Mouse (Mus musculus) hindbrain, embryonic 11.5 days (tissue): ENCODE measurements at regions not wholly inside any gene's neighbourhood (a gene's known extent, or its start where the extent isn't known, plus 50 kb on each side); places are given as distances from the start of the nearest gene placed in this dataset.

Source experiments
- ATAC-seq: fragments of 200-750 bp; cut with Nextera tagmentation; 2 replicates; pipeline ENCODE4 v1.8.0; 2017; ENCODE audit warnings: mild to moderate bottlenecking, moderate TSS enrichment, moderate library complexity; ENCODE audit not compliant: low FRiP score
- DNase-seq: peaks from one replicate; pipeline ENCODE4 v3.0.0-alpha.2; 2015; ENCODE audit warnings: low spot score
- H3K27ac ChIP-seq: fragments of 300-500 bp; sonication (generic); 2 replicates; pipeline ENCODE4 v1.5.1; 2014; ENCODE audit warnings: mild to moderate bottlenecking, low read depth, low read length
- H3K27me3 ChIP-seq: fragments of 300-500 bp; sonication (generic); 2 replicates; pipeline ENCODE4 v1.6.1; 2014; ENCODE audit warnings: mild to moderate bottlenecking, low read length, moderate library complexity, mixed read lengths; ENCODE audit not compliant: control insufficient read depth, insufficient read depth
- H3K36me3 ChIP-seq: fragments of 300-500 bp; sonication (generic); 2 replicates; pipeline ENCODE4 v1.6.1; 2014; ENCODE audit warnings: mild to moderate bottlenecking, low read length, moderate library complexity, mixed read lengths; ENCODE audit not compliant: control insufficient read depth, insufficient read depth
- H3K4me1 ChIP-seq: fragments of 300-500 bp; sonication (generic); replicated peaks from 2 replicates; pipeline ENCODE4 v1.6.1; 2014; ENCODE audit warnings: low read length, mixed read lengths; ENCODE audit not compliant: control insufficient read depth, insufficient read depth
- H3K4me2 ChIP-seq: fragments of 300-500 bp; sonication (generic); replicated peaks from 2 replicates; pipeline ENCODE4 v1.6.1; 2014; ENCODE audit warnings: mild to moderate bottlenecking, low read depth, low read length
- H3K4me3 ChIP-seq: fragments of 300-500 bp; sonication (generic); 2 replicates; pipeline ENCODE4 v1.5.1; 2014; ENCODE audit warnings: low read depth, low read length
- H3K9ac ChIP-seq: fragments of 300-500 bp; sonication (generic); 2 replicates; pipeline ENCODE4 v1.6.1; 2014; ENCODE audit warnings: low read depth, low read length
- H3K9me3 ChIP-seq: fragments of 300-500 bp; sonication (generic); 2 replicates; pipeline ENCODE4 v1.6.1; 2016; ENCODE audit warnings: low read length; ENCODE audit not compliant: control insufficient read depth
- WGBS: fragments of 180-500 bp; shearing (Covaris S2); extraction: QIAGEN DNeasy Blood & Tissue Kit; methylation state at CpG from one replicate; pipeline ENCODE4 v1.1.7; 2014; 5-methylcytosine and 5-hydroxymethylcytosine counted together

GRCm38 (mm10) chr14:103938937-103939336 is 94.7 kb upstream of the Ednrb start:
- no peak for DNase-seq
- Histone ChIP-seq H3K4me2 (no peak overlapping the region), H3K9ac (no peak overlapping the region), H3K9me3 (no peaks in the 10 kb centered on the region), H3K36me3 (no peaks in the 10 kb centered on the region), H3K4me1 (peaks cover 2% of the 10 kb centered on the region; the same call in 1 of the 2 replicates), H3K27ac (no peak overlapping the region), H3K4me3 (no peak overlapping the region), H3K27me3 (no peaks in the 10 kb centered on the region)
- WGBS, result 86% methylated on average over 5 of the region's 5 CpGs
- ATAC-seq, result no peak

- Histone ChIP-seq H3K27me3 (no peaks in the 10 kb centered on the region), H3K4me2 (no peak overlapping the region), H3K9ac (no peak overlapping the region), H3K4me1 (peaks cover 2% of the 10 kb centered on the region; the same call in 1 of the 2 replicates), H3K36me3 (no peaks in the 10 kb centered on the region), H3K4me3 (no peak overlapping the region), H3K9me3 (no peaks in the 10 kb centered on the region), H3K27ac (no peak overlapping the region)
- WGBS, result 93% methylated on average over 9 of the region's 9 CpGs
- ATAC-seq, result no peak
- DNase-seq, result no peak
Measured at GRCm38 (mm10) chr14:103938201-103938600, 94.0 kb upstream of the Ednrb start.

DNA sequence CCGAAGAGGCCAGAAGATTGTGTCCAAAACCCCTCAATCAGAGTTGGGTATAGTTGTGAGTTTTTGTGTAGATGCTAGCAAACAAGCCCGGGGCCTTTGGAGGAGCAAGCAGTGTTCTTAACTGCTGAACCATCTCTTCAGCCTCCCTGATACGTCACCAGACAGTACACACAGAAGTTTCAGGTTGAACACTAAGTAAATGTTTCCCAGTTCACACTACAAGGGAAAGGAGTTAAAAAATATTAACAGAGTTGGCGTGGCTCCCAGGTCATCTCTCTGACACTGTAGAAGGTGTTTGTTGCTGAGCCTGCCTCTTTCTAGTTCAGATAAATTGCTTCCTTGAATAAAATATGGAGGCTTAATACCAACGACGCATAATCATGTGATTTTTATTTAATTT is 93.5 kb upstream of the Ednrb start:
- Histone ChIP-seq H3K4me2 (no peak overlapping the region), H3K4me3 (no peak overlapping the region), H3K4me1 (peaks cover 2% of the 10 kb centered on the region; the same call in 1 of the 2 replicates), H3K9ac (no peak overlapping the region), H3K9me3 (no peaks in the 10 kb centered on the region), H3K27ac (no peak overlapping the region), H3K27me3 (no peaks in the 10 kb centered on the region), H3K36me3 (no peaks in the 10 kb centered on the region)
- ATAC-seq (no peak), DNase-seq (no peak)
- 92% methylated on average over 6 of the region's 6 CpGs for WGBS

GRCm38 (mm10) chr14:103933813-103934212 is 89.6 kb upstream of the Ednrb start:
- H3K36me3 ChIP-seq, result no peaks in the 10 kb centered on the region
- H3K9me3 ChIP-seq, result no peaks in the 10 kb centered on the region
- no peak overlapping the region for H3K4me2 ChIP-seq
- ATAC-seq, result no peak
- H3K27ac ChIP-seq, result no peak overlapping the region
- 91% methylated on average over 3 of the region's 3 CpGs for WGBS
- no peak for DNase-seq
- no peak overlapping the region for H3K9ac ChIP-seq
- no peaks in the 10 kb centered on the region for H3K4me1 ChIP-seq
- no peak overlapping the region for H3K4me3 ChIP-seq
- no peaks in the 10 kb centered on the region for H3K27me3 ChIP-seq

- Histone ChIP-seq H3K4me2 (no peak overlapping the region), H3K4me1 (no peaks in the 10 kb centered on the region), H3K9ac (no peak overlapping the region), H3K27ac (no peak overlapping the region), H3K9me3 (no peaks in the 10 kb centered on the region), H3K36me3 (no peaks in the 10 kb centered on the region), H3K4me3 (no peak overlapping the region), H3K27me3 (no peaks in the 10 kb centered on the region)
- WGBS, result 92% methylated on average over 7 of the region's 7 CpGs
- ATAC-seq (no peak), DNase-seq (no peak)
Measured at GRCm38 (mm10) chr14:103932170-103932569, 88.0 kb upstream of the Ednrb start.

GRCm38 (mm10) chr14:103929734-103930364 is 85.6 kb upstream of the Ednrb start:
- Histone ChIP-seq H3K9ac (no peak overlapping the region), H3K4me2 (no peak overlapping the region), H3K9me3 (no peaks in the 10 kb centered on the region), H3K27ac (no peak overlapping the region), H3K4me3 (no peak overlapping the region), H3K27me3 (no peaks in the 10 kb centered on the region), H3K4me1 (no peaks in the 10 kb centered on the region), H3K36me3 (no peaks in the 10 kb centered on the region)
- DNase-seq (no peak), ATAC-seq (no peak)
- WGBS, result 94% methylated on average over 11 of the region's 11 CpGs

DNA sequence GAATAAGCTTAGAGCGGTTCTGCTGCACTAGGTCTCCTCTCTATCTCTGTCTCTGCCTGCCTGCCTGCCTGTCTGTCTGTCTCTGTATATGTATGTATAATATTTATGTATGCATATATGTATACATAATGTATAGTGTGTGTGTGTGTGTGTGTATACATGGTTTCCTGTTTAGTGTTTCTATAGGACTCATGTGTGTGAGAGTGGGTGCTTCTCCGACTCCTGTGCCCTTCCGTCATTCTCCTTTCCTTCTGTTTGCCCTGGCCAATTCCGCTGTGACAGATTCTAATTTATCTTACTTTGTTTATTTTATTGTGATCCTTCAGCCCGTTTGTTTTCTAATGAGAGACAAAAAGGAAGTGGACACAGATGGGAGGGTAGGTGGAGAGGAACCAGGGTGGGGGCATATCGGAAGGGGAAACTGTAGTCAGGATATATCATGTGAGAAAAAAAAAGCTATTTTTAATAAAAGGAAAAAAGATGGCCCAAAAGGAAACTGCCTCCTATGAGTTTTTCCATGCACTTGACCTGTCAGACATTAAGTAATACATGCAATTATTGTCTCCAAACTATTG is 85.0 kb upstream of the Ednrb start:
- no peak overlapping the region for H3K4me2 ChIP-seq
- no peaks in the 10 kb centered on the region for H3K9me3 ChIP-seq
- no peak overlapping the region for H3K4me3 ChIP-seq
- H3K27me3 ChIP-seq, result no peaks in the 10 kb centered on the region
- ATAC-seq, result no peak
- no peaks in the 10 kb centered on the region for H3K36me3 ChIP-seq
- no peak overlapping the region for H3K9ac ChIP-seq
- DNase-seq, result no peak
- no peaks in the 10 kb centered on the region for H3K4me1 ChIP-seq
- H3K27ac ChIP-seq, result no peak overlapping the region
- 72% methylated on average over 6 of the region's 6 CpGs for WGBS

DNA sequence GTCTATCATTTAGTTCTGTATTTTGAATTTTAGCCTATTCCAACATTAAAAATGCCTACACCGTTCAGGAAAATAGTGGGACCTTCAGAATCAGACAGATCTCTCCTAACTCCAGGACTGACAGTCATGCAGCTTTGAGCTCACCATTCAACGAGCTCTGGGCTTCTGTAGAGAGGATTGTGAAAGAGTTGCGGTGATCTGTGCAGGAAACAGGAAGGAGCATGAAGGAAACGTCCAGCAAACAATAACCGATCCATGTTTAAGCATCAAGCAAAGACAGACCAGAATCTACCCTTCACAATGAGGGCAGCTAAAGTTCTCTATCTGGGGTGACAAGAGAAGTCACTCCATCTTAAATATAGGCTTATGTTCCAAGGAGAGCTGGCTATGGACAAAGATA is 76.0 kb upstream of the Ednrb start:
- Histone ChIP-seq H3K9me3 (no peaks in the 10 kb centered on the region), H3K4me3 (no peak overlapping the region), H3K27me3 (no peaks in the 10 kb centered on the region), H3K9ac (no peak overlapping the region), H3K4me1 (no peaks in the 10 kb centered on the region), H3K27ac (no peak overlapping the region), H3K36me3 (no peaks in the 10 kb centered on the region), H3K4me2 (no peak overlapping the region)
- ATAC-seq, result no peak
- DNase-seq, result no peak
- WGBS, result 77% methylated on average over 5 of the region's 5 CpGs

GRCm38 (mm10) chr14:103919380-103919779 is 75.2 kb upstream of the Ednrb start:
- no peak overlapping the region for H3K4me2 ChIP-seq
- H3K27ac ChIP-seq, result no peak overlapping the region
- 64% methylated on average over 4 of the region's 4 CpGs for WGBS
- no peaks in the 10 kb centered on the region for H3K9me3 ChIP-seq
- no peak overlapping the region for H3K9ac ChIP-seq
- H3K4me3 ChIP-seq, result no peak overlapping the region
- H3K4me1 ChIP-seq, result no peaks in the 10 kb centered on the region
- DNase-seq (no peak), ATAC-seq (no peak)
- no peaks in the 10 kb centered on the region for H3K27me3 ChIP-seq
- no peaks in the 10 kb centered on the region for H3K36me3 ChIP-seq
